Mouse (Mus musculus) hindbrain, embryonic 13.5 days (tissue): ENCODE measurements around the gene Ndufc1. TPM values are rescaled to one million over a fixed set of nuclear protein-coding genes. Genes with fewer than 3 reads are reported as not detected.
A peak's percentile ranks its signal among the peaks of the same experiment; 100 is the strongest.
"Not testable (repeated sequence)": the region's sequence is repeated elsewhere in the genome, so short reads cannot be mapped to it uniquely, and the experiment has no call there.

Experiments used
- ATAC-seq: fragments of 200-750 bp; cut with Nextera tagmentation; 2 replicates; pipeline ENCODE4 v1.8.0; 2017; ENCODE audit warnings: moderate TSS enrichment; ENCODE audit not compliant: low FRiP score
- H3K27ac ChIP-seq: fragments of 300-500 bp; sonication (generic); 2 replicates; pipeline ENCODE4 v1.5.1; 2015; ENCODE audit warnings: inconsistent platforms, mild to moderate bottlenecking, moderate library complexity
- H3K27me3 ChIP-seq: fragments of 300-500 bp; sonication (generic); 2 replicates; pipeline ENCODE4 v1.6.1; 2015; ENCODE audit warnings: mild to moderate bottlenecking, inconsistent platforms
- H3K36me3 ChIP-seq: fragments of 300-500 bp; sonication (generic); 2 replicates; pipeline ENCODE4 v1.6.1; 2015; ENCODE audit warnings: mild to moderate bottlenecking, inconsistent platforms
- H3K4me1 ChIP-seq: fragments of 300-500 bp; sonication (generic); replicated peaks from 2 replicates; pipeline ENCODE4 v1.6.1; 2015; ENCODE audit warnings: inconsistent platforms
- H3K4me2 ChIP-seq: fragments of 300-500 bp; sonication (generic); 2 replicates; pipeline ENCODE4 v1.6.1; 2015; ENCODE audit warnings: inconsistent platforms, mild to moderate bottlenecking, moderate library complexity
- H3K4me3 ChIP-seq: fragments of 300-500 bp; sonication (generic); 2 replicates; pipeline ENCODE4 v1.5.1; 2015; ENCODE audit warnings: mild to moderate bottlenecking, inconsistent platforms
- H3K9ac ChIP-seq: fragments of 300-500 bp; sonication (generic); 2 replicates; pipeline ENCODE4 v1.6.1; 2015; ENCODE audit warnings: mild to moderate bottlenecking, inconsistent platforms
- H3K9me3 ChIP-seq: fragments of 300-500 bp; sonication (generic); 2 replicates; pipeline ENCODE4 v1.6.1; 2016; ENCODE audit warnings: inconsistent platforms
- WGBS: fragments of 180-500 bp; shearing (Covaris S2); methylation state at CpG from one replicate; pipeline ENCODE4 v1.1.7; 2015; 5-methylcytosine and 5-hydroxymethylcytosine counted together
- polyA plus RNA-seq: library from polyadenylated mRNA; unstranded; fragments of >200 nt; fragmentation: Nextera tagmentation; extraction: Ambion mirVana; gene quantifications from 2 replicates; pipeline ENCODE4 v1.2.1, GENCODE M21; 2015

The Ndufc1 gene
- polyA plus RNA-seq, 1 experiment from 2014 or later: 888 TPM

DNA sequence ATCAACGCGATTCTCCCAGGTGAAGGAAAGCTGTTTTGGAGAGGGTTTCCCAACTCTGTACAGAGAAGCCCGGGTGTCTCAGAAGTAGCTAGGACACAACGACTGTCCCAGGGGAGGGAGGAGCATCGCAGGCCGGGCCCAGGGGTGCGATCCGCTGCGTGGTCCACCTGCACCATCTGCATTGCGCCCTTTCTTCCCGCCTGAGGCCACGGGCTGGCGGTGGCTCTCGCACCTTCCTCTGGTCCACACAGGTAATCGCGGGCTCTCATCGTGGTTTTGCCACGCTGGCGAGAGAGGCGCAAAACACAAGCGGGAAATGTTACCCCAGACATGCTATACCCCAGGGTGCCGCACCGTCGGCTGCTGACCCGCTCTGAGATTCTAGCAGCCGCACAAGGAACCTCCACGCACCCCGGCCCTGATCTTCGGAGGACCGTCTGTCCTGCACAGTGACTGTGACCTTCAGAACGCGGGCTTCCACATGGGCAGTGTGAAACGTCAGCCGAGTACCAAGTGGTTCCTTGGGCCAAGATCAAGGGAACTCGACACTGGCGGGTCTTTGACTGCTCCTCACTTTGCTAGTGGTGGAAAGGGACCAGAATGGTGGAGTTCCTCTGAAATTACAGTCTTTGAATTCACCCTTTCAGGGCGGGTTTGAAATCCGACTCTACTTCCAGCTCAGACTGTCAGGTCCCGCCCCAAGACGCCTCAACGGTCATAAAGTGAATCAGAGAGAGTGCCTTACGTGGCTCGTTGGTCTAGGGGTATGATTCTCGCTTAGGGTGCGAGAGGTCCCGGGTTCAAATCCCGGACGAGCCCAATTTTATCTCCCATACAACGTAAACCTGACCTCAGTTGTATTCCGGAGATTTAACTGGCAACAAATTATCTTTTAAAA lies 49.9 kb downstream of the Ndufc1 start:
- peak; percentile 61 for ATAC-seq
- Histone ChIP-seq H3K36me3 (no peaks in the 10 kb centered on the region), H3K4me1 (peaks cover 9% of the 10 kb centered on the region), H3K27me3 (peaks cover 53% of the 10 kb centered on the region), H3K4me2 (peak overlapping the region; percentile 63), H3K9ac (peak overlapping the region; percentile 69), H3K27ac (no peak overlapping the region), H3K4me3 (peak overlapping the region; percentile 44), H3K9me3 (no peaks in the 10 kb centered on the region)
- WGBS: under 1% methylated on average over 50 of the region's 50 CpGs

- under 1% methylated on average over 15 of the region's 15 CpGs for WGBS
- H3K9me3 ChIP-seq: no peaks in the 10 kb centered on the region
- peaks cover 9% of the 10 kb centered on the region for H3K4me1 ChIP-seq
- no peak overlapping the region for H3K9ac ChIP-seq
- H3K4me3 ChIP-seq: peak overlapping the region; percentile 44
- ATAC-seq: no peak
- H3K27me3 ChIP-seq: peaks cover 48% of the 10 kb centered on the region
- peak overlapping the region; percentile 63 for H3K4me2 ChIP-seq
- H3K27ac ChIP-seq: no peak overlapping the region
- H3K36me3 ChIP-seq: no peaks in the 10 kb centered on the region
These were observed 50.6 kb downstream of the Ndufc1 start for GRCm38 (mm10) chr3:51358181-51358580.

GRCm38 (mm10) chr3:51357624-51358023 lies 51.2 kb downstream of the Ndufc1 start:
- peak overlapping the region; percentile 63; the same call in 1 of the 2 replicates for H3K4me2 ChIP-seq
- peaks cover 9% of the 10 kb centered on the region for H3K4me1 ChIP-seq
- H3K9me3 ChIP-seq: no peaks in the 10 kb centered on the region
- 11% methylated on average over 14 of the region's 14 CpGs for WGBS
- ATAC-seq: no peak
- H3K27me3 ChIP-seq: peaks cover 48% of the 10 kb centered on the region
- peak overlapping the region; percentile 44 for H3K4me3 ChIP-seq
- no peak overlapping the region for H3K9ac ChIP-seq
- H3K27ac ChIP-seq: no peak overlapping the region
- no peaks in the 10 kb centered on the region for H3K36me3 ChIP-seq

DNA sequence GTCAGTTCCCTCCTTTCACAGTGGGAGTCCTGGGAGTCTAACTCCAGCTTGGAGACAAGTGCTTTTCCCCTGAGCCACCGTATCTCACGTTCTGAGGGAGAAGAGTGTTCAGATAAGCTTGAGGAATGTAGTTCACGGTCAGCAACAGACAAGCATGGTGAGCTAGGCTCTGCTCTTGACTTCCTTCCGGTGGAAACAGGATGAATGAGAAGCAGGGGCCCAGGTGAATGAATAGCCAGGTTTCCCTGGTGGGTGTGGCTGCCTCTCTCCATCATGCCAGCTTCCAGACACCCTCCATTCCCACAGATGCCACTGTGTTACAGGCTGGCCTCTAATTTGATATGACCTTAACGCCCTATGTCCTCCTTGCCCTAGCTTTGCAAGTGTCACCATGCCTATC lies 51.7 kb downstream of the Ndufc1 start:
- H3K36me3 ChIP-seq: no peaks in the 10 kb centered on the region
- peaks cover 48% of the 10 kb centered on the region for H3K27me3 ChIP-seq
- no peak overlapping the region for H3K4me3 ChIP-seq
- no peak for ATAC-seq
- no peaks in the 10 kb centered on the region for H3K9me3 ChIP-seq
- WGBS: 45% methylated on average over 5 of the region's 5 CpGs
- H3K9ac ChIP-seq: no peak overlapping the region
- no peak overlapping the region for H3K4me2 ChIP-seq
- H3K4me1 ChIP-seq: peaks cover 9% of the 10 kb centered on the region
- no peak overlapping the region for H3K27ac ChIP-seq

DNA sequence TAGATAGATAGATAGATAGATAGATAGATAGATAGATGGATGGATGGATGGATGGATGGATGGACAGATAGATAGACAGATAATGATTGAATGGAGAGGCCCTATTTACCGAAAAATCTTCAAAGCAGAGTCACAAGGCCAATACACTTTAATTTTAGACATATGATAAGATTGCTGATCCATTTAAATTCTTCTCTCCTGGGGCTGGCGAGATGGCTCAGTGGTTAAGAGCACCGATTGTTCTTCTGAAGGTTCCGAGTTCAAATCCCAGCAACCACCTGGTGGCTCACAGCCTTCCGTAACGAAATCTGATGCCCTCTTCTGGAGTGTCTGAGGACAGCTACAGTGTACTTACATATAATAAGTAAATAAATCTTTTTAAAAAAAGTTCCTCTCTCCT lies 53.8 kb downstream of the Ndufc1 start:
- 90% methylated on average over 6 of the region's 6 CpGs for WGBS

More for the DNA sequence above, 53.8 kb downstream of the Ndufc1 start:
- H3K36me3 ChIP-seq, H3K27ac ChIP-seq, H3K4me3 ChIP-seq, H3K9ac ChIP-seq, H3K9me3 ChIP-seq, ATAC-seq, H3K4me1 ChIP-seq, H3K4me2 ChIP-seq: not testable (repeated sequence)
- peaks cover 30% of the 10 kb centered on the region for H3K27me3 ChIP-seq

Other genes starting within 250 kb of the Ndufc1 start
- 21.5 and 22.0 TPM in 2 replicates for gene Noct, start 184.5 kb downstream of the Ndufc1 start, polyA plus RNA-seq
- 47.1 TPM in 2 replicates for gene Elf2, start 68.3 kb downstream of the Ndufc1 start, polyA plus RNA-seq
- 1.2 and 3.3 TPM in 2 replicates for gene Mgarp, start 12.2 kb downstream of the Ndufc1 start, polyA plus RNA-seq
- gene Naa15, start 6.2 kb upstream of the Ndufc1 start, polyA plus RNA-seq: 54.0 and 55.2 TPM in 2 replicates
- 23.9 TPM in 2 replicates for gene Rab33b, start 74.9 kb upstream of the Ndufc1 start, polyA plus RNA-seq
- gene Setd7, start 151.9 kb upstream of the Ndufc1 start, polyA plus RNA-seq: 2.8 and 3.9 TPM in 2 replicates